Mouse (Mus musculus) myocyte (in vitro differentiated cells): ENCODE measurements around the gene Ep400.

Experiments used
- POLR2A ChIP-seq: IDR thresholded peaks from one replicate; pipeline ENCODE4 v1.6.1; 2011; ENCODE audit warnings: low read depth, mild to moderate bottlenecking, control low read depth, moderate library complexity; ENCODE audit not compliant: insufficient read length
- TCF3 ChIP-seq: IDR thresholded peaks from one replicate; pipeline ENCODE4 v1.6.1; 2011; ENCODE audit warnings: low read depth, control low read depth; ENCODE audit not compliant: insufficient read length

DNA sequence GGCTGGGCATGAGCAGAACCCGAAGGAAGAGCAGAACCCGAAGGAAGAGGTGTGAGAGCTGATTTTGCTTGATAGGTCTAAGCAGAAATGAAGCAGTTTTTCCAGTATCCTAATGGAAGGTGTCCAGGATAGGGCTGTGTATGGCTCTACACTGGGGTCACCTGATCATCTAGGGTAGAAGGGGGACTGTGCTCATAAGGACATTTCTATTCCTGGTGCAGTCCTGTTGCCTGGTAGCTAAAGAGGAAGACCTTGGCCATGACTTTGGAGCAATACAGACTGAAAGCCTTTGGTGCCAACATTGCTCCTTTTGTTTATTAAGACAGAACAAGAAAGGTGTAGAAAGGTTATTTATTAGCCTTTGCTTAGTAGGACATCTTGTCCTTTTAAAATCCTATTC lies 106.5 kb downstream of the Ep400 start:
- TF ChIP-seq POLR2A: no peak
- no peak for TF ChIP-seq TCF3
